Mouse (Mus musculus): Measurements from ENCODE around the gene Saa1. TPM values are rescaled to one million over a fixed set of nuclear protein-coding genes. Genes with fewer than 3 reads are reported as not detected.

Gene Saa1
- polyA plus RNA-seq, 1 experiment from 2014 or later: 0.48 TPM

GRCm38 (mm10) chr7:46710390-46710844 is 32.4 kb downstream of the Saa1 start, which contains the start of gene Saal1:
Gene Saal1 (minus strand): TSS chr7:46710680.
- 1% methylated on average over 38 of the region's 38 CpGs for WGBS
- Histone ChIP-seq H3K4me1 (ENCODE audit: control insufficient read depth, insufficient read depth, low read length) (peaks cover 8% of the 10 kb centered on the region; the same call in 1 of the 2 replicates), H3K9ac (ENCODE audit: low read length) (peak within 1 kb of the TSS; percentile 95), H3K27me3 (ENCODE audit: control insufficient read depth, insufficient read depth, low read length) (no peaks in the 10 kb centered on the region), H3K27ac (ENCODE audit: low read length) (peak within 1 kb of the TSS; percentile 82), H3K4me2 (ENCODE audit: low read depth, low read length) (peak within 1 kb of the TSS; percentile 60), H3K9me3 (replicated peaks; ENCODE audit: control insufficient read depth, low read length) (no peaks in the 10 kb centered on the region), H3K36me3 (ENCODE audit: control insufficient read depth, insufficient read depth, low read length) (no peaks in the 10 kb centered on the region), H3K4me3 (replicated peaks; ENCODE audit: low read length) (peak within 1 kb of the TSS; percentile 96)
- peak; percentile 97 for ATAC-seq (ENCODE audit: insufficient read depth, low FRiP score)

- WGBS: 91% methylated on average over 6 of the region's 6 CpGs
- Histone ChIP-seq H3K27me3 (ENCODE audit: control insufficient read depth, insufficient read depth, low read length) (no peaks in the 10 kb centered on the region), H3K9ac (ENCODE audit: low read length) (no peak overlapping the region), H3K9me3 (replicated peaks; ENCODE audit: control insufficient read depth, low read length) (no peaks in the 10 kb centered on the region), H3K4me2 (ENCODE audit: low read depth, low read length) (no peak overlapping the region), H3K36me3 (ENCODE audit: control insufficient read depth, insufficient read depth, low read length) (peaks cover 20% of the 10 kb centered on the region), H3K4me1 (ENCODE audit: control insufficient read depth, insufficient read depth, low read length) (no peaks in the 10 kb centered on the region), H3K27ac (ENCODE audit: low read length) (no peak overlapping the region), H3K4me3 (replicated peaks; ENCODE audit: low read length) (no peak overlapping the region)
- no peak for ATAC-seq (ENCODE audit: insufficient read depth, low FRiP score)
Observed at GRCm38 (mm10) chr7:46700521-46701025, 42.2 kb downstream of the Saa1 start.

GRCm38 (mm10) chr7:46696754-46697153 is 46.0 kb downstream of the Saa1 start:
- no peak overlapping the region for H3K4me2 ChIP-seq (ENCODE audit: low read depth, low read length)
- H3K27ac ChIP-seq (ENCODE audit: low read length): no peak overlapping the region
- no peaks in the 10 kb centered on the region for H3K9me3 ChIP-seq (replicated peaks; ENCODE audit: control insufficient read depth, low read length)
- peaks cover 17% of the 10 kb centered on the region; the same call in 1 of the 2 replicates for H3K36me3 ChIP-seq (ENCODE audit: control insufficient read depth, insufficient read depth, low read length)
- no peaks in the 10 kb centered on the region for H3K27me3 ChIP-seq (ENCODE audit: control insufficient read depth, insufficient read depth, low read length)
- no peaks in the 10 kb centered on the region for H3K4me1 ChIP-seq (ENCODE audit: control insufficient read depth, insufficient read depth, low read length)
- ATAC-seq (ENCODE audit: insufficient read depth, low FRiP score): no peak
- no peak overlapping the region for H3K9ac ChIP-seq (ENCODE audit: low read length)
- 82% methylated on average over 1 of the region's 1 CpGs for WGBS
- no peak overlapping the region for H3K4me3 ChIP-seq (replicated peaks; ENCODE audit: low read length)

Other genes with a start within 250 kb of the Saa1 start
- gene Sergef, start 103.2 kb downstream of the Saa1 start, polyA plus RNA-seq (2015; fragmentation: Nextera tagmentation; extraction: Ambion mirVana): 13.5 and 14.9 TPM in 2 replicates
- 1.0 TPM in 2 replicates for gene Tph1, start 70.4 kb downstream of the Saa1 start, polyA plus RNA-seq (2015; fragmentation: Nextera tagmentation; extraction: Ambion mirVana)
- gene Saal1, start 32.3 kb downstream of the Saa1 start, polyA plus RNA-seq (2015; fragmentation: Nextera tagmentation; extraction: Ambion mirVana): 23.2 and 25.6 TPM in 2 replicates
- gene Saa3, start 27.3 kb downstream of the Saa1 start, polyA plus RNA-seq (2015; fragmentation: Nextera tagmentation; extraction: Ambion mirVana): 0.32 and 0.54 TPM in 2 replicates
- 0.27 and 0.68 TPM in 2 replicates for gene Saa4, start 10.4 kb downstream of the Saa1 start, polyA plus RNA-seq (2015; fragmentation: Nextera tagmentation; extraction: Ambion mirVana)
- gene Saa2, start 8.8 kb upstream of the Saa1 start, polyA plus RNA-seq (2015; fragmentation: Nextera tagmentation; extraction: Ambion mirVana): not detected in 2 replicates
- gene Hps5, start 53.1 kb upstream of the Saa1 start, polyA plus RNA-seq (2015; fragmentation: Nextera tagmentation; extraction: Ambion mirVana): 20.5 and 23.4 TPM in 2 replicates
- 50.0 and 51.6 TPM in 2 replicates for gene Gtf2h1, start 53.1 kb upstream of the Saa1 start, polyA plus RNA-seq (2015; fragmentation: Nextera tagmentation; extraction: Ambion mirVana)
- gene Ldha, start 98.5 kb upstream of the Saa1 start, polyA plus RNA-seq (2015; fragmentation: Nextera tagmentation; extraction: Ambion mirVana): 1,904 and 2,036 TPM in 2 replicates
- gene Ldhc, start 118.2 kb upstream of the Saa1 start, polyA plus RNA-seq (2015; fragmentation: Nextera tagmentation; extraction: Ambion mirVana): not detected in 2 replicates
- gene Tsg101, start 177.0 kb upstream of the Saa1 start, polyA plus RNA-seq (2015; fragmentation: Nextera tagmentation; extraction: Ambion mirVana): 137 and 140 TPM in 2 replicates
- gene Uevld, start 215.5 kb upstream of the Saa1 start, polyA plus RNA-seq (2015; fragmentation: Nextera tagmentation; extraction: Ambion mirVana): 11.6 and 12.6 TPM in 2 replicates
- not detected in 2 replicates for gene Gm9999, start 240.6 kb upstream of the Saa1 start, polyA plus RNA-seq (2015; fragmentation: Nextera tagmentation; extraction: Ambion mirVana)

All from stomach, embryonic 16.5 days (tissue).